Mouse (Mus musculus) erythroblast, embryonic 14.5 days (primary cell): ENCODE results near the gene Ptgds.

Experiments
- GATA1 ChIP-seq: IDR thresholded peaks from 2 replicates; pipeline ENCODE4 v1.6.1; 2012; ENCODE audit warnings: low read length, inconsistent platforms, mixed read lengths
- TAL1 ChIP-seq: IDR thresholded peaks from 3 replicates; pipeline ENCODE4 v1.6.1; 2012; ENCODE audit warnings: low read length, inconsistent platforms, mixed read lengths

DNA sequence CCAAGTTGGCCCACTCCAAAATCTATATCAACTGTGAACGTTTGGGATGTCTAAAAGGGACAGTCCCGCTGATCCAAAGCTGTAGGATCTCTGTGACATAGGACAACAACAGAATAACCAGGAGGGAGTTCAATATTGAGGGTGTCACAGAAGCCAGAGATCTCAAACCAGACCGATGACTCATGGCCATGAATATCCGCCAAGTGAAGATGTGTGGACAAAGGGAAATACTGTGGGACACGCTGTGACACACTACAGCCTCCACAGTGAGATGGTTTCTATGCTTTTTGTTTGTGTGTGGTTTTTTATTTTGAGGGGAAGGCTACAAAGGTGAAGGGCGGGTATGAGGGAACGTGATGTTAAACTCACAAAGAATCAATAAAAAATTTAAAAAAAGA is 18.8 kb upstream of the Ptgds start:
- TF ChIP-seq GATA1 (no peak), TAL1 (no peak)
